Mouse (Mus musculus) hindbrain, embryonic 11.5 days (tissue): ENCODE results near the gene Per1. TPM values are rescaled to one million over a fixed set of nuclear protein-coding genes. Genes with fewer than 3 reads are reported as not detected.

Source experiments
- ATAC-seq: fragments of 200-750 bp; cut with Nextera tagmentation; 2 replicates; pipeline ENCODE4 v1.8.0; 2017; ENCODE audit warnings: mild to moderate bottlenecking, moderate TSS enrichment, moderate library complexity; ENCODE audit not compliant: low FRiP score
- DNase-seq: peaks from one replicate; pipeline ENCODE4 v3.0.0-alpha.2; 2015; ENCODE audit warnings: low spot score
- H3K27ac ChIP-seq: fragments of 300-500 bp; sonication (generic); 2 replicates; pipeline ENCODE4 v1.5.1; 2014; ENCODE audit warnings: mild to moderate bottlenecking, low read depth, low read length
- H3K27me3 ChIP-seq: fragments of 300-500 bp; sonication (generic); 2 replicates; pipeline ENCODE4 v1.6.1; 2014; ENCODE audit warnings: mild to moderate bottlenecking, low read length, moderate library complexity, mixed read lengths; ENCODE audit not compliant: control insufficient read depth, insufficient read depth
- H3K36me3 ChIP-seq: fragments of 300-500 bp; sonication (generic); 2 replicates; pipeline ENCODE4 v1.6.1; 2014; ENCODE audit warnings: mild to moderate bottlenecking, low read length, moderate library complexity, mixed read lengths; ENCODE audit not compliant: control insufficient read depth, insufficient read depth
- H3K4me1 ChIP-seq: fragments of 300-500 bp; sonication (generic); replicated peaks from 2 replicates; pipeline ENCODE4 v1.6.1; 2014; ENCODE audit warnings: low read length, mixed read lengths; ENCODE audit not compliant: control insufficient read depth, insufficient read depth
- H3K4me2 ChIP-seq: fragments of 300-500 bp; sonication (generic); replicated peaks from 2 replicates; pipeline ENCODE4 v1.6.1; 2014; ENCODE audit warnings: mild to moderate bottlenecking, low read depth, low read length
- H3K4me3 ChIP-seq: fragments of 300-500 bp; sonication (generic); 2 replicates; pipeline ENCODE4 v1.5.1; 2014; ENCODE audit warnings: low read depth, low read length
- H3K9ac ChIP-seq: fragments of 300-500 bp; sonication (generic); 2 replicates; pipeline ENCODE4 v1.6.1; 2014; ENCODE audit warnings: low read depth, low read length
- H3K9me3 ChIP-seq: fragments of 300-500 bp; sonication (generic); 2 replicates; pipeline ENCODE4 v1.6.1; 2016; ENCODE audit warnings: low read length; ENCODE audit not compliant: control insufficient read depth
- WGBS: fragments of 180-500 bp; shearing (Covaris S2); extraction: QIAGEN DNeasy Blood & Tissue Kit; methylation state at CpG from one replicate; pipeline ENCODE4 v1.1.7; 2014; 5-methylcytosine and 5-hydroxymethylcytosine counted together
- polyA plus RNA-seq: library from polyadenylated mRNA; unstranded; fragments of >200 nt; fragmentation: Nextera tagmentation; extraction: Ambion mirVana; gene quantifications from 2 replicates; pipeline ENCODE4 v1.2.1, GENCODE M21; 2014

Per1 gene
- polyA plus RNA-seq, 1 experiment from 2014 or later: 7.4 TPM

GRCm38 (mm10) chr11:69053848-69054247, 41.2 kb upstream of the Per1 start:
- no peak overlapping the region for H3K4me2 ChIP-seq
- no peak overlapping the region for H3K4me3 ChIP-seq
- ATAC-seq: no peak
- H3K9me3 ChIP-seq: no peaks in the 10 kb centered on the region
- no peak overlapping the region for H3K27ac ChIP-seq
- 77% methylated on average over 3 of the region's 3 CpGs for WGBS
- H3K9ac ChIP-seq: no peak overlapping the region
- no peaks in the 10 kb centered on the region for H3K27me3 ChIP-seq
- 0 out of 2 replicates have a peak, but pooled peaks cover 2% of the 10 kb centered on the region for H3K4me1 ChIP-seq
- H3K36me3 ChIP-seq: peaks cover 9% of the 10 kb centered on the region; the same call in 1 of the 2 replicates
- no peak for DNase-seq

- Histone ChIP-seq H3K36me3 (no peaks in the 10 kb centered on the region), H3K4me3 (peak overlapping the region; percentile 87), H3K4me1 (0 out of 2 replicates have a peak, but pooled peaks cover 3% of the 10 kb centered on the region), H3K4me2 (peak overlapping the region; percentile 68), H3K27me3 (no peaks in the 10 kb centered on the region), H3K9me3 (no peaks in the 10 kb centered on the region), H3K9ac (no peak overlapping the region; the same call in 1 of the 2 replicates), H3K27ac (peak overlapping the region; percentile 79)
- DNase-seq: no peak
- 72% methylated on average over 2 of the region's 2 CpGs for WGBS
- no peak for ATAC-seq
These were observed 36.8 kb upstream of the Per1 start for GRCm38 (mm10) chr11:69058265-69058664.

GRCm38 (mm10) chr11:69058729-69059356, 36.2 kb upstream of the Per1 start:
- no peaks in the 10 kb centered on the region for H3K27me3 ChIP-seq
- H3K9ac ChIP-seq: peak overlapping the region; percentile 64
- peak overlapping the region; percentile 79 for H3K27ac ChIP-seq
- peak overlapping the region; percentile 87 for H3K4me3 ChIP-seq
- H3K36me3 ChIP-seq: no peaks in the 10 kb centered on the region
- H3K4me2 ChIP-seq: peak overlapping the region; percentile 68
- H3K4me1 ChIP-seq: 0 out of 2 replicates have a peak, but pooled peaks cover 3% of the 10 kb centered on the region
- WGBS: 2% methylated on average over 19 of the region's 19 CpGs
- H3K9me3 ChIP-seq: no peaks in the 10 kb centered on the region
- peak; percentile 26 for DNase-seq
- peak; percentile 38 for ATAC-seq

GRCm38 (mm10) chr11:69059357-69059974, 35.6 kb upstream of the Per1 start, which contains the start of gene Borcs6:
Gene Borcs6 (plus strand): TSS chr11:69059717.
- ATAC-seq (peak; percentile 91), DNase-seq (peak; percentile 96)
- under 1% methylated on average over 61 of the region's 64 CpGs for WGBS
- peak within 1 kb of the TSS; percentile 96 for H3K4me2 ChIP-seq
- H3K9ac ChIP-seq: peak within 1 kb of the TSS; percentile 82
- no peaks in the 10 kb centered on the region for H3K9me3 ChIP-seq
- no peaks in the 10 kb centered on the region for H3K27me3 ChIP-seq
- H3K27ac ChIP-seq: peak within 1 kb of the TSS; percentile 87
- H3K36me3 ChIP-seq: no peaks in the 10 kb centered on the region
- peak within 1 kb of the TSS; percentile 87 for H3K4me3 ChIP-seq
- H3K4me1 ChIP-seq: 0 out of 2 replicates have a peak, but pooled peaks cover 3% of the 10 kb centered on the region

- 0% methylated on average over 41 of the region's 49 CpGs for WGBS
- peak; percentile 20 for ATAC-seq
These were observed 35.0 kb upstream of the Per1 start for GRCm38 (mm10) chr11:69059975-69060411.

GRCm38 (mm10) chr11:69060448-69061254, 34.4 kb upstream of the Per1 start:
- no peaks in the 10 kb centered on the region for H3K27me3 ChIP-seq
- no peak for ATAC-seq
- peak overlapping the region; percentile 87; the same call in 1 of the 2 replicates for H3K27ac ChIP-seq
- H3K4me2 ChIP-seq: peak overlapping the region; percentile 96
- H3K9me3 ChIP-seq: no peaks in the 10 kb centered on the region
- peak; percentile 43 for DNase-seq
- 2% methylated on average over 40 of the region's 40 CpGs for WGBS
- H3K36me3 ChIP-seq: no peaks in the 10 kb centered on the region
- peak overlapping the region; percentile 82 for H3K9ac ChIP-seq
- peak overlapping the region; percentile 87 for H3K4me3 ChIP-seq
- 0 out of 2 replicates have a peak, but pooled peaks cover 3% of the 10 kb centered on the region for H3K4me1 ChIP-seq

More at GRCm38 (mm10) chr11:69059975-69060411, 35.0 kb upstream of the Per1 start:
- H3K4me3 ChIP-seq: peak overlapping the region; percentile 87
- H3K4me2 ChIP-seq: peak overlapping the region; percentile 96
- no peak for DNase-seq
- peak overlapping the region; percentile 82 for H3K9ac ChIP-seq
- 0 out of 2 replicates have a peak, but pooled peaks cover 3% of the 10 kb centered on the region for H3K4me1 ChIP-seq
- H3K27me3 ChIP-seq: no peaks in the 10 kb centered on the region
- no peaks in the 10 kb centered on the region for H3K36me3 ChIP-seq
- H3K9me3 ChIP-seq: no peaks in the 10 kb centered on the region
- peak overlapping the region; percentile 87 for H3K27ac ChIP-seq

GRCm38 (mm10) chr11:69061255-69061912, 33.6 kb upstream of the Per1 start:
- Histone ChIP-seq H3K4me2 (peak overlapping the region; percentile 96), H3K27ac (no peak overlapping the region), H3K36me3 (no peaks in the 10 kb centered on the region), H3K27me3 (no peaks in the 10 kb centered on the region), H3K9me3 (no peaks in the 10 kb centered on the region), H3K9ac (peak overlapping the region; percentile 40; the same call in 1 of the 2 replicates), H3K4me3 (peak overlapping the region; percentile 87), H3K4me1 (0 out of 2 replicates have a peak, but pooled peaks cover 3% of the 10 kb centered on the region)
- 9% methylated on average over 17 of the region's 17 CpGs for WGBS
- no peak for ATAC-seq
- DNase-seq: no peak
